Mouse (Mus musculus): ENCODE measurements around the gene Serpina16. TPM values are rescaled to one million over a fixed set of nuclear protein-coding genes. Genes with fewer than 3 reads are reported as not detected.

The Serpina16 gene
- polyA plus RNA-seq (2016; fragmentation: Nextera tagmentation; extraction: Ambion mirVana), result not detected in 2 replicates

- Histone ChIP-seq H3K9me3 (no peaks in the 10 kb centered on the region), H3K27ac (no peak within 1 kb of the TSS), H3K4me1 (no peaks in the 10 kb centered on the region), H3K27me3 (no peaks in the 10 kb centered on the region), H3K9ac (no peak within 1 kb of the TSS), H3K4me2 (replicated peaks) (no peak within 1 kb of the TSS), H3K4me3 (no peak within 1 kb of the TSS), H3K36me3 (no peaks in the 10 kb centered on the region)
- no peak for ATAC-seq (ENCODE audit: insufficient number of reproducible peaks, insufficient read depth, low FRiP score, low TSS enrichment)
- 84% methylated on average over 1 of the region's 1 CpGs for WGBS
Measured at GRCm38 (mm10) chr12:103676039-103676438, at the start of gene Serpina16. Gene Serpina16, minus strand, starts transcription at chr12:103676139.

DNA sequence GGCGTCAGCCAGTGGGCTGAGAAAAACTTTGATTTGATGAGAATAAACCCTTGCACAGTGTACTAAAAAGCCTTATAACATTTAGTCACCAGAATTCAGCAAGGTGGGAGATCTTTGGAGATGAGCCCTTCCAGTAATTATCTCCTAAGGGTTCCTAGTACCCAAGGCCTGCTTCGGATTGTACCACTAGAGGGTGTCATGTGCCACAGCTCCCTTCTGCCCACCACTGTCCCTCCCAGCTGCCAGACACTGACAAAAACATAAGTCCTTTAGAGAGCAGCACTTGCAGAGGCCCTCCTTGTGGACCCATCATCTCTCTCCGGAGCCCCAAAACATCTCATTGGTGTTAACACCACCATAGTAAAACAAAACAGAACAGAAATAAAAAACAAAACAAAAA, 35.6 kb upstream of the Serpina16 start:
- H3K4me1 ChIP-seq, result no peaks in the 10 kb centered on the region
- no peaks in the 10 kb centered on the region for H3K36me3 ChIP-seq
- no peak overlapping the region for H3K9ac ChIP-seq
- 71% methylated on average over 3 of the region's 3 CpGs for WGBS
- H3K27me3 ChIP-seq, result no peaks in the 10 kb centered on the region
- no peak overlapping the region for H3K27ac ChIP-seq
- no peak overlapping the region for H3K4me2 ChIP-seq (replicated peaks)
- H3K4me3 ChIP-seq, result no peak overlapping the region
- no peaks in the 10 kb centered on the region for H3K9me3 ChIP-seq
- ATAC-seq (ENCODE audit: insufficient number of reproducible peaks, insufficient read depth, low FRiP score, low TSS enrichment), result no peak

DNA sequence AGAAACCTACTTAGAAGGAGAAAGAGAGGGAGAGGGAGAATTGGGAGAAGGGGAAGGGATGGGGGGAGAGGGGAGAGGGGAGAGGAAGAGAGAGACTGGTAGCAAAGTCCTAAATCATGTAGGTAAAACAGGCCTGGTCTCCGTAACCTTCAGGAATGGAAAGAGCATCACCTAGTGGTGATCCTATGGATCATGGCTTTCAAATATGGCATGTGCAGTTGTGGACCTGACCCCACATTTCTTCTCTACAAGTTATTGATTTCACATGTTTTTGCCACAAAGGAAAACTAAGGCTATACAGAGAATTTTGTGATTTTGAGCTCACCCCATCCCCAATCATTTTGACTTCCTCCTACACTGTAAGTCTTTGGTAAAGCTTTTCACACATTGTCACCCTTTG, 34.5 kb upstream of the Serpina16 start:
- H3K4me2 ChIP-seq (replicated peaks), result no peak overlapping the region
- no peaks in the 10 kb centered on the region for H3K9me3 ChIP-seq
- H3K4me1 ChIP-seq, result no peaks in the 10 kb centered on the region
- no peak overlapping the region for H3K9ac ChIP-seq
- no peak for ATAC-seq (ENCODE audit: insufficient number of reproducible peaks, insufficient read depth, low FRiP score, low TSS enrichment)
- 73% methylated on average over 1 of the region's 1 CpGs for WGBS
- H3K27ac ChIP-seq, result no peak overlapping the region
- no peaks in the 10 kb centered on the region for H3K36me3 ChIP-seq
- H3K4me3 ChIP-seq, result no peak overlapping the region
- H3K27me3 ChIP-seq, result no peaks in the 10 kb centered on the region

DNA sequence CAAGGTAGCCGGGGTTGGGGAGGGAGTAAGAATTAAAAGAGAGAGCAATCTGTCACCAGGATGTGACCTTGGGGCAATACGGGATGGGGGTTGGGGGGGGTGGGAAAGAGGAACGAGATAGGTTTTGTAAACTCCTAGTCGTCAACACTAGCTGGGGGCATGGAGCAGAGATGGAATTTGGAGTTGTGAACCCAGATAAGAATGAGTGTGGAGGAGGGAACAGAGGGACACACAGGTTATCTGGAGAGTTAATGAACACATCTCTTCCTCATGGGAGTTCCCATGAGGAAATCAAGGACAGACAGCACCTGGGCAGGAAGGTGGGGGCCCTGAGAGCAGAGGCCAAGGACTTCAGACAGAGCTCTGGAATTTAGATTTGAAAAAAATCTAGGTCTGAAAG, 30.2 kb upstream of the Serpina16 start:
- Histone ChIP-seq H3K4me1 (no peaks in the 10 kb centered on the region), H3K36me3 (no peaks in the 10 kb centered on the region), H3K27ac (no peak overlapping the region), H3K9ac (no peak overlapping the region), H3K4me3 (no peak overlapping the region), H3K27me3 (no peaks in the 10 kb centered on the region), H3K4me2 (replicated peaks) (no peak overlapping the region), H3K9me3 (no peaks in the 10 kb centered on the region)
- 74% methylated on average over 4 of the region's 4 CpGs for WGBS
- no peak for ATAC-seq (ENCODE audit: insufficient number of reproducible peaks, insufficient read depth, low FRiP score, low TSS enrichment)

DNA sequence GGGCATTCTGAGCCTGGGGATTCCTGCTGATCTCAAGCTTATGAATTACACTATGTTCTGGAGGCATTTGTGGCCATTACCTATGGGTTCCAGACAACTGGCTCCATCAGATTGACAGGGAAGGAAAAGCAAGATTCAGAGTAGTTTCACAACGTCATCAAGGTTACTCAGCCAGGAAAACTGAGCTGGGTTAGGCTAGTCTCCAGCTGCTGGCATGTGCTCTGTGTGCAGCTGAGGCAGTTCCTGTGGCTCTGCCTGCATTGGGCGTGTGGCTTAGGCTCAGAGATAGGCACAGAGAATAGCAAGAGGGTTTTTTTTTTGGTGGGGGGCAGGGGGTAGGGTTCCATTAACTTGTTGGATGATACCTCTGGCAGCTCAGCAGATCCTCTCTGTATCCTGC, 29.6 kb upstream of the Serpina16 start:
- WGBS, result 52% methylated on average over 2 of the region's 2 CpGs
- Histone ChIP-seq H3K4me2 (replicated peaks) (no peak overlapping the region), H3K9me3 (no peaks in the 10 kb centered on the region), H3K4me3 (no peak overlapping the region), H3K36me3 (no peaks in the 10 kb centered on the region), H3K27me3 (no peaks in the 10 kb centered on the region), H3K4me1 (no peaks in the 10 kb centered on the region), H3K9ac (no peak overlapping the region), H3K27ac (no peak overlapping the region)
- no peak for ATAC-seq (ENCODE audit: insufficient number of reproducible peaks, insufficient read depth, low FRiP score, low TSS enrichment)

DNA sequence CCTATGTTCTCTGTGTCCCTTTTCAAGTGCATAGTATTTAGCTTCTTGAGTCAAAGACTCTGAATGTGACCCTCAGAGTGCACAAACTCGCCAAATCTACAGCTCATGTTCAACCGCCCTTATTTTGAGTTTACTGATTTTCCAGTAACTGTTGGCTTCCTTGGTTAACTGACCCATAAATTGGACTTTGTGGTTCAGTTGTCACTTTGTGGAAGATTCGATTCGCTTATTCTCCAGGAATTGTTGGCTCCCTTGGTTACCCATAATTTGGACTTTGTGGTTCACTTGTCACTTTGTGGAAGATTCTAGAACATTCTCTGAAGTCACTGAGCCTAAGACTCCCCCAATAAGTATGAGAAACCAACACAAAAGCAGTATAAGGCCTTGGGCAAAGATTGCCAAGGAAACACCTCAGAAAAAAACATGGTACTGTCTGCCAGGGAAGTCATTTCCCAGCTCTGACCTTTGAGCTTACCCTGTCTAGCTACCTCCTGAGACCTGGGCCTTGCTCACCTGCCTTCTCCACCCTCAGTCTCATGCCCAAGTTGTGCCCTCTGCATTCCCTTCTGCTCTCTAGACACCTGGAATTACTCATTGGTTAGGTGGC, 24.3 kb upstream of the Serpina16 start:
- Histone ChIP-seq H3K9me3 (no peaks in the 10 kb centered on the region), H3K27ac (no peak overlapping the region), H3K36me3 (no peaks in the 10 kb centered on the region), H3K9ac (no peak overlapping the region), H3K4me3 (no peak overlapping the region), H3K4me2 (replicated peaks) (no peak overlapping the region), H3K4me1 (no peaks in the 10 kb centered on the region), H3K27me3 (no peaks in the 10 kb centered on the region)
- 74% methylated on average over 4 of the region's 4 CpGs for whole genome bisulfite sequencing
- no peak for ATAC-seq (ENCODE audit: insufficient number of reproducible peaks, insufficient read depth, low FRiP score, low TSS enrichment)

GRCm38 (mm10) chr12:103695429-103695828, 19.5 kb upstream of the Serpina16 start, which contains the start of gene Serpina1f:
Gene Serpina1f, minus strand, starts transcription at chr12:103695529.
- no peaks in the 10 kb centered on the region for H3K27me3 ChIP-seq
- H3K9me3 ChIP-seq, result no peaks in the 10 kb centered on the region
- H3K4me1 ChIP-seq, result no peaks in the 10 kb centered on the region
- no peak within 1 kb of the TSS for H3K4me3 ChIP-seq
- no peaks in the 10 kb centered on the region for H3K36me3 ChIP-seq
- no peak for ATAC-seq (ENCODE audit: insufficient number of reproducible peaks, insufficient read depth, low FRiP score, low TSS enrichment)
- no peak within 1 kb of the TSS for H3K27ac ChIP-seq
- no peak within 1 kb of the TSS for H3K4me2 ChIP-seq (replicated peaks)
- 86% methylated on average over 8 of the region's 8 CpGs for WGBS
- H3K9ac ChIP-seq, result no peak within 1 kb of the TSS

- Histone ChIP-seq H3K4me1 (no peaks in the 10 kb centered on the region), H3K27ac (no peak overlapping the region), H3K4me3 (no peak overlapping the region), H3K4me2 (replicated peaks) (no peak overlapping the region), H3K36me3 (no peaks in the 10 kb centered on the region), H3K9me3 (no peaks in the 10 kb centered on the region), H3K9ac (no peak overlapping the region), H3K27me3 (no peaks in the 10 kb centered on the region)
- ATAC-seq (ENCODE audit: insufficient number of reproducible peaks, insufficient read depth, low FRiP score, low TSS enrichment), result no peak
- 54% methylated on average over 3 of the region's 3 CpGs for WGBS
Measured at GRCm38 (mm10) chr12:103688221-103688814, 12.4 kb upstream of the Serpina16 start.

GRCm38 (mm10) chr12:103687021-103687420, 11.1 kb upstream of the Serpina16 start:
- Histone ChIP-seq H3K36me3 (no peaks in the 10 kb centered on the region), H3K4me2 (replicated peaks) (no peak overlapping the region), H3K9ac (no peak overlapping the region), H3K4me1 (no peaks in the 10 kb centered on the region), H3K27me3 (no peaks in the 10 kb centered on the region), H3K4me3 (no peak overlapping the region), H3K27ac (no peak overlapping the region), H3K9me3 (no peaks in the 10 kb centered on the region)
- WGBS, result 72% methylated on average over 7 of the region's 7 CpGs
- no peak for ATAC-seq (ENCODE audit: insufficient number of reproducible peaks, insufficient read depth, low FRiP score, low TSS enrichment)

DNA sequence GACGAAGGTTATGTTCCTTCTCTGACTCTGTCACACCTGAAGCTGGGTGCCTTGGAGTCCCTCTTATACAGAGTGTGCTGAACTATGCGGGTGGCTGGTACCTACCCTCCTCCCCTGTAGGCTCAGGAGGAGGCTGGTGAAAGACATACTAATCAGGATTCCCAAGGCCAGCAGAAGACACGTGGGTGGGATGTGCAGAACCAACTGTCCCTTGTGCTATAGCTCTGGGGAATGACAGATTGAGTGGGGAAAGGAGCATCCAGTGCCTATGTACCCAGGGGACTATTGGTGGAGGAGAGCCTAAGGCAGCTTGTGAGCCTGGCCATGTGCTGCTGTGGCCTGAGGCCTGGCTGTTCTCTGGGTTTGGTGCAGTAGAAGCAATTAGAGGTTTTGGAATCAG, 10.1 kb upstream of the Serpina16 start:
- no peaks in the 10 kb centered on the region for H3K36me3 ChIP-seq
- H3K4me1 ChIP-seq, result no peaks in the 10 kb centered on the region
- H3K9me3 ChIP-seq, result no peaks in the 10 kb centered on the region
- no peak overlapping the region for H3K9ac ChIP-seq
- no peak overlapping the region for H3K4me2 ChIP-seq (replicated peaks)
- ATAC-seq (ENCODE audit: insufficient number of reproducible peaks, insufficient read depth, low FRiP score, low TSS enrichment), result no peak
- H3K27ac ChIP-seq, result no peak overlapping the region
- H3K27me3 ChIP-seq, result no peaks in the 10 kb centered on the region
- 75% methylated on average over 3 of the region's 3 CpGs for WGBS
- H3K4me3 ChIP-seq, result no peak overlapping the region

DNA sequence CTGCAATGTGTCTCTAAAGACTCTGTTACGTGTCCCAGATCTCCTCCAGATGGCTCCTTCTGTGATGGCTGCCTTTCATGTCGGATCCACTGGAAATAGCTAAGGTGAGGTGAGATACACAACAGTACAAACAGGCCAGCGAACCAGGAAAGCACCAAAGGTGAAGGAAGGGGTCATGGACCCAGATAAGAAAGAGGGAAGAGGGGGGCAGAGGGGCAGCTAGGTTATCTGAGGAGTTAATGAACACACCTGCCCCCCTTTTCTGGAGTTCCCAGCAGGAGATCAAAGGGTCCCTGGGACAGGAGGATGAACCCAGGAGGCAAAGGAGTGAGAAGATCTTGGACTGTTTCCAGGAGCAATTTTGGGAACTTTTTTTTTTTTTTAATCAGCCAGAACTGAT, 9.4 kb upstream of the Serpina16 start:
- no peaks in the 10 kb centered on the region for H3K4me1 ChIP-seq
- H3K9ac ChIP-seq, result no peak overlapping the region
- no peak overlapping the region for H3K4me3 ChIP-seq
- no peak overlapping the region for H3K4me2 ChIP-seq (replicated peaks)
- ATAC-seq (ENCODE audit: insufficient number of reproducible peaks, insufficient read depth, low FRiP score, low TSS enrichment), result no peak
- no peaks in the 10 kb centered on the region for H3K36me3 ChIP-seq
- 78% methylated on average over 3 of the region's 3 CpGs for WGBS
- H3K27ac ChIP-seq, result no peak overlapping the region
- no peaks in the 10 kb centered on the region for H3K27me3 ChIP-seq
- no peaks in the 10 kb centered on the region for H3K9me3 ChIP-seq

GRCm38 (mm10) chr12:103683775-103684174, 7.8 kb upstream of the Serpina16 start:
- H3K27ac ChIP-seq, result no peak overlapping the region
- no peaks in the 10 kb centered on the region for H3K36me3 ChIP-seq
- H3K9me3 ChIP-seq, result no peaks in the 10 kb centered on the region
- no peaks in the 10 kb centered on the region for H3K27me3 ChIP-seq
- H3K9ac ChIP-seq, result no peak overlapping the region
- no peak for ATAC-seq (ENCODE audit: insufficient number of reproducible peaks, insufficient read depth, low FRiP score, low TSS enrichment)
- WGBS, result 48% methylated on average over 4 of the region's 4 CpGs
- no peak overlapping the region for H3K4me3 ChIP-seq
- H3K4me2 ChIP-seq (replicated peaks), result no peak overlapping the region
- no peaks in the 10 kb centered on the region for H3K4me1 ChIP-seq
